Mouse (Mus musculus) liver, embryonic 14.5 days (tissue): ENCODE data around the gene Fkbp14. TPM values are rescaled to one million over a fixed set of nuclear protein-coding genes. Genes with fewer than 3 reads are reported as not detected.

Source experiments
- ATAC-seq: fragments of 200-750 bp; cut with Nextera tagmentation; 2 replicates; pipeline ENCODE4 v1.8.0; 2017; ENCODE audit warnings: moderate number of reproducible peaks, mild to moderate bottlenecking, moderate library complexity; ENCODE audit not compliant: insufficient read depth
- DNase-seq, 3 experiments: peaks; one replicate each; pipeline ENCODE4 v3.0.0-alpha.2; 2012 to 2013; ENCODE audit warnings: low read depth in 3 of 3, low spot score in 3 of 3
- H3K27ac ChIP-seq: fragments of 300-500 bp; sonication (generic); 2 replicates; pipeline ENCODE4 v1.5.1; 2014; ENCODE audit warnings: moderate library complexity, mild to moderate bottlenecking, control low read depth, inconsistent platforms
- H3K27me3 ChIP-seq: fragments of 300-500 bp; sonication (generic); 2 replicates; pipeline ENCODE4 v1.6.1; 2014; ENCODE audit warnings: mild to moderate bottlenecking, low read length, moderate library complexity; ENCODE audit not compliant: control insufficient read depth, insufficient read depth
- H3K36me3 ChIP-seq: fragments of 300-500 bp; sonication (generic); replicated peaks from 2 replicates; pipeline ENCODE4 v1.6.1; 2014; ENCODE audit warnings: low read depth; ENCODE audit not compliant: control insufficient read depth, insufficient read depth
- H3K4me1 ChIP-seq, 2 experiments: fragments of 200-500 bp in 1 of 2; fragments of 300-500 bp in 1 of 2; sonication (generic) in 1 of 2; replicated peaks; 2 replicates each; pipeline ENCODE4 v1.6.1; 2012 to 2014; ENCODE audit warnings: antibody characterized with exemption in 1 of 2, inconsistent platforms in 1 of 2, low read length in 1 of 2; ENCODE audit not compliant: control insufficient read depth in 2 of 2, insufficient read depth in 2 of 2
- H3K4me2 ChIP-seq: fragments of 300-500 bp; sonication (generic); 2 replicates; pipeline ENCODE4 v1.6.1; 2014; ENCODE audit warnings: low read depth, mild to moderate bottlenecking, control low read depth, moderate library complexity
- H3K4me3 ChIP-seq, 2 experiments: fragments of 200-500 bp in 1 of 2; fragments of 300-500 bp in 1 of 2; sonication (generic) in 1 of 2; 2 replicates each; pipeline ENCODE4 v1.5.1; 2012 to 2014; ENCODE audit warnings: low read depth in 2 of 2, low read length in 2 of 2, mild to moderate bottlenecking in 2 of 2, control low read depth in 1 of 2, inconsistent platforms in 1 of 2, moderate library complexity in 1 of 2; ENCODE audit not compliant: insufficient read depth in 1 of 2
- H3K9ac ChIP-seq: fragments of 300-500 bp; sonication (generic); replicated peaks from 2 replicates; pipeline ENCODE4 v1.6.1; 2014; ENCODE audit warnings: mild to moderate bottlenecking, control low read depth, moderate library complexity
- H3K9me3 ChIP-seq: fragments of 300-500 bp; sonication (generic); 2 replicates; pipeline ENCODE4 v1.6.1; 2016; ENCODE audit warnings: low read length, mixed read lengths; ENCODE audit not compliant: control insufficient read depth
- CTCF ChIP-seq: IDR thresholded peaks from 2 replicates; pipeline ENCODE4 v1.5.1; 2016; ENCODE audit warnings: antibody characterized with exemption, low read depth, control low read depth
- EP300 ChIP-seq: IDR thresholded peaks from 2 replicates; pipeline ENCODE4 v1.6.1; 2016; ENCODE audit warnings: antibody characterized with exemption, low read depth
- WGBS: fragments of 180-500 bp; shearing (Covaris S2); extraction: QIAGEN DNeasy Blood & Tissue Kit; methylation state at CpG from one replicate; pipeline ENCODE4 v1.1.7; 2014; ENCODE audit not compliant: insufficient replicate concordance; 5-methylcytosine and 5-hydroxymethylcytosine counted together
- polyA plus RNA-seq, 2 experiments: library from polyadenylated mRNA; depleted of rRNA in 1 of 2; stranded (reverse) in 1 of 2; unstranded in 1 of 2; fragments of >200 nt; fragmentation: Nextera tagmentation in 1 of 2; extraction: Ambion mirVana in 1 of 2; gene quantifications; 2 replicates each; pipeline versions ENCODE4 v1.2.1 to v1.2.3; 2012 to 2014

Gene Fkbp14
- polyA plus RNA-seq, 2 experiments = 3.5 to 4.0 TPM

- no peak for DNase-seq
Observed at GRCm38 (mm10) chr6:54540252-54540887, 56.7 kb downstream of the Fkbp14 start.

GRCm38 (mm10) chr6:54539396-54539795 lies 57.7 kb downstream of the Fkbp14 start:
- Histone ChIP-seq H3K9ac (no peak overlapping the region), H3K9me3 (no peaks in the 10 kb centered on the region), H3K36me3 (no peaks in the 10 kb centered on the region), H3K4me2 (no peak overlapping the region), H3K27me3 (no peaks in the 10 kb centered on the region), H3K4me3 (no peak overlapping the region), H3K4me1 (no peaks in the 10 kb centered on the region), H3K27ac (no peak overlapping the region)
- TF ChIP-seq EP300 = no peak
- no peak for TF ChIP-seq CTCF
- ATAC-seq = no peak
- DNase-seq = no peak
- 78% methylated on average over 7 of the region's 7 CpGs for WGBS

More at GRCm38 (mm10) chr6:54540252-54540887, 56.7 kb downstream of the Fkbp14 start:
- H3K4me1 ChIP-seq = no peaks in the 10 kb centered on the region
- no peak overlapping the region for H3K9ac ChIP-seq
- ATAC-seq = no peak
- no peak overlapping the region for H3K27ac ChIP-seq
- H3K4me3 ChIP-seq = no peak overlapping the region
- H3K36me3 ChIP-seq = no peaks in the 10 kb centered on the region
- TF ChIP-seq CTCF (no peak), EP300 (no peak)
- no peaks in the 10 kb centered on the region for H3K9me3 ChIP-seq
- H3K27me3 ChIP-seq = no peaks in the 10 kb centered on the region
- 64% methylated on average over 9 of the region's 9 CpGs for WGBS
- H3K4me2 ChIP-seq = no peak overlapping the region

DNA sequence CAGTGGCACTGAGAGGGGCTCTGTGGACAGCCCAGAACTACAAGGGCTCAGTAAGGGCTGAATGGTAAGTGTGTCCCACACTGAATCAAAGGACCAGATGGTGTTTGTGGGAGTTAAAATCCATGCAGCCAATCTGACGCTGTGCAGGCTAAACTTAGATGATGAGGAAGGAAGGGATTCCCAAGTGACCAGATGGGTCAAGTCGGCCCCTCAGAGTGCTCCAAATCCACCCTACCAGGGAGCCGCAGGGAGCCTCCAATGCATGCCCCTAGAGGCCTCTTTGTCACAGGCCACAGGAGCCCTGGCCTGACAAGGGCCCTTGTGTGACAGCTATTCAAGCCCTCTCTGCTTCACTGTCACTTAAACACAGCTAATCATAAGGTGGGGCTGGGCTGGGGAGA lies 58.3 kb downstream of the Fkbp14 start:
- Histone ChIP-seq H3K9ac (no peak overlapping the region), H3K4me1 (no peaks in the 10 kb centered on the region), H3K4me3 (no peak overlapping the region), H3K27ac (no peak overlapping the region), H3K36me3 (no peaks in the 10 kb centered on the region), H3K4me2 (no peak overlapping the region), H3K9me3 (no peaks in the 10 kb centered on the region), H3K27me3 (no peaks in the 10 kb centered on the region)
- no peak for TF ChIP-seq EP300
- TF ChIP-seq CTCF = no peak
- WGBS = 65% methylated on average over 3 of the region's 3 CpGs
- ATAC-seq (no peak), DNase-seq (no peak)

DNA sequence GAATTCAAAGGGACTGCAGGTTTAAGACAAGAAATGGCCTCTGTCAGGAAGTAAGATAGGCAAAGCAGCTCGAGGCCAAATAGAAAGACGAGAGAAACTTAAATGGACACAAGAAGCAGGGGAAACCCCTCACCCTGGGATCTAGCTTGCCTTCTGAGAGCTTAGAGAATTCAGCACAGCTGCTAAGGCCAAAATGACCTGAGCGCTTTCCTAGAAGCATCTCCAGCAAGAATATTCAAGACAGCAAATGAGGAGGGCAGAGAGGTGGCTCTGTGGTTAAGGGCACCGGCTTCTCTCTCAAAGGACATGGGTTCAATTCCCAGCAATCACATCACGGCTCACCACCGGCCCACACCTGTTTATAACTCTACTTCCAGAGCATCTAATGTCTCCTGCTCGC lies 60.1 kb downstream of the Fkbp14 start:
- Histone ChIP-seq H3K9ac (no peak overlapping the region), H3K4me2 (no peak overlapping the region)
- no peak for ATAC-seq

GRCm38 (mm10) chr6:54535485-54535884 lies 61.6 kb downstream of the Fkbp14 start:
- WGBS = 67% methylated on average over 4 of the region's 4 CpGs
- ATAC-seq (no peak), DNase-seq (no peak)
- Histone ChIP-seq H3K9ac (no peak overlapping the region), H3K9me3 (no peaks in the 10 kb centered on the region), H3K4me1 (no peaks in the 10 kb centered on the region), H3K27me3 (no peaks in the 10 kb centered on the region), H3K36me3 (no peaks in the 10 kb centered on the region), H3K4me3 (no peak overlapping the region), H3K27ac (no peak overlapping the region), H3K4me2 (no peak overlapping the region)
- TF ChIP-seq EP300 (no peak), CTCF (no peak)

More for the DNA sequence above, 60.1 kb downstream of the Fkbp14 start:
- Histone ChIP-seq H3K4me1 (no peaks in the 10 kb centered on the region), H3K9me3 (no peaks in the 10 kb centered on the region), H3K27me3 (no peaks in the 10 kb centered on the region), H3K4me3 (no peak overlapping the region), H3K36me3 (no peaks in the 10 kb centered on the region), H3K27ac (no peak overlapping the region)
- no peak for TF ChIP-seq CTCF
- no peak for TF ChIP-seq EP300
- WGBS = 58% methylated on average over 7 of the region's 7 CpGs
- no peak for DNase-seq
